Mouse (Mus musculus) ES-E14 (cell line): ENCODE measurements around the gene Tmem262. TPM values are rescaled to one million over a fixed set of nuclear protein-coding genes. Genes with fewer than 3 reads are reported as not detected.

Experiments used
- DNase-seq: peaks from one replicate; pipeline ENCODE4 v3.0.0-alpha.2; 2013; ENCODE audit warnings: low read depth, low spot score
- H3K27ac ChIP-seq: 2 replicates; pipeline ENCODE4 v1.5.1; 2012; ENCODE audit warnings: low read depth, mild to moderate bottlenecking, low read length, moderate library complexity, mixed read lengths; ENCODE audit not compliant: poor library complexity, insufficient read depth, severe bottlenecking
- H3K36me3 ChIP-seq: 2 replicates; pipeline ENCODE4 v1.6.1; 2012; ENCODE audit warnings: mild to moderate bottlenecking, low read length, moderate library complexity, mixed read lengths; ENCODE audit not compliant: control insufficient read depth, poor library complexity, insufficient read depth, severe bottlenecking
- H3K4me1 ChIP-seq, 2 experiments: fragments of 150-350 bp in 1 of 2; sonication (generic) in 1 of 2; 2 replicates each; pipeline ENCODE4 v1.6.1; 2012; ENCODE audit warnings: low read length in 2 of 2, mild to moderate bottlenecking in 1 of 2, mixed read lengths in 1 of 2; ENCODE audit not compliant: control insufficient read depth in 2 of 2, insufficient read depth in 2 of 2, poor library complexity in 1 of 2
- H3K4me3 ChIP-seq, 2 experiments: fragments of 150-350 bp in 1 of 2; sonication (generic) in 1 of 2; 2 replicates each; pipeline ENCODE4 v1.5.1; 2012; ENCODE audit warnings: low read length in 2 of 2, low read depth in 1 of 2, mild to moderate bottlenecking in 1 of 2, mixed read lengths in 1 of 2; ENCODE audit not compliant: insufficient read depth in 1 of 2, poor library complexity in 1 of 2, severe bottlenecking in 1 of 2
- H3K9ac ChIP-seq: 2 replicates; pipeline ENCODE4 v1.6.1; 2012; ENCODE audit warnings: low read depth, mild to moderate bottlenecking, low read length, mixed read lengths; ENCODE audit not compliant: poor library complexity, insufficient read depth, severe bottlenecking
- H3K9me3 ChIP-seq: fragments of 150-350 bp; sonication (generic); 2 replicates; pipeline ENCODE4 v1.6.1; 2012; ENCODE audit warnings: low read depth, mild to moderate bottlenecking, low read length; ENCODE audit not compliant: control insufficient read depth, insufficient read depth
- CHD2 ChIP-seq: IDR thresholded peaks from 2 replicates; pipeline ENCODE4 v1.6.1; 2014; ENCODE audit warnings: mild to moderate bottlenecking, low read depth, low read length, inconsistent platforms
- HCFC1 ChIP-seq: IDR thresholded peaks from 2 replicates; pipeline ENCODE4 v1.6.1; 2012; ENCODE audit warnings: low read length, inconsistent platforms, borderline replicate concordance; ENCODE audit not compliant: insufficient read depth
- MAFK ChIP-seq: IDR thresholded peaks from 2 replicates; pipeline ENCODE4 v1.6.1; 2014; ENCODE audit warnings: mild to moderate bottlenecking, low read depth, low read length, inconsistent platforms; ENCODE audit not compliant: insufficient read depth
- ZC3H11A ChIP-seq: IDR thresholded peaks from 2 replicates; pipeline ENCODE4 v1.6.1; 2012; ENCODE audit warnings: low read depth, mild to moderate bottlenecking, inconsistent platforms, low read length, borderline replicate concordance
- ZNF384 ChIP-seq: IDR thresholded peaks from 2 replicates; pipeline ENCODE4 v1.6.1; 2012; ENCODE audit warnings: low read depth, low read length, inconsistent platforms
- in situ Hi-C, 2 experiments: fragments of 600-800 bp; cut with MboI; formaldehyde crosslinking; loops; one replicate each; pipeline ENCODE4 v1.15.1; 2025; ENCODE audit warnings: low sequenced_read_pairs in 2 of 2, inconsistent platforms in 1 of 2; ENCODE audit not compliant: unreplicated experiment in 2 of 2
- total RNA-seq: library from RNA; depleted of rRNA; stranded (reverse); fragments of 300-350 nt; gene quantifications from 2 replicates; pipeline ENCODE4 v1.2.3, GENCODE M21; 2012

The Tmem262 gene
- total RNA-seq, 1 experiment: not detected

GRCm38 (mm10) chr19:6105586-6105985 lies 25.8 kb downstream of the Tmem262 start, which contains the start of gene Naaladl1:
Naaladl1 (plus strand) TSS chr19:6105782.
- peak within 1 kb of the TSS; percentile 17; the same call in 1 of the 2 replicates for H3K9ac ChIP-seq
- H3K27ac ChIP-seq: no peak within 1 kb of the TSS
- H3K4me3 ChIP-seq: no peak within 1 kb of the TSS
- peaks cover 0 to 11% of the 10 kb centered on the region in 2 experiments; a peak in 2 of 4 replicates for H3K4me1 ChIP-seq
- peaks cover 4% of the 10 kb centered on the region; the same call in 1 of the 2 replicates for H3K36me3 ChIP-seq
- no peak for DNase-seq
- TF ChIP-seq MAFK: no peak
- TF ChIP-seq CHD2: no peak
- no peak for TF ChIP-seq HCFC1
- no peak for TF ChIP-seq ZC3H11A
- no peak for TF ChIP-seq ZNF384
- in situ Hi-C loops: no loop called here
- H3K9me3 ChIP-seq: no peaks in the 10 kb centered on the region

GRCm38 (mm10) chr19:6113116-6113515 lies 33.3 kb downstream of the Tmem262 start:
- TF ChIP-seq HCFC1 (no peak), MAFK (no peak), ZNF384 (no peak), ZC3H11A (no peak), CHD2 (no peak)
- in situ Hi-C loops: no loop called here
- no peak overlapping the region for H3K4me3 ChIP-seq
- H3K9me3 ChIP-seq: no peaks in the 10 kb centered on the region
- H3K4me1 ChIP-seq: peaks cover 0 to 3% of the 10 kb centered on the region in 2 experiments; a peak in 1 of 4 replicates
- H3K9ac ChIP-seq: no peak overlapping the region
- DNase-seq: no peak
- H3K27ac ChIP-seq: no peak overlapping the region
- peaks cover 18% of the 10 kb centered on the region for H3K36me3 ChIP-seq

GRCm38 (mm10) chr19:6116113-6116850 lies 36.4 kb downstream of the Tmem262 start:
- Histone ChIP-seq H3K4me3 (no peak overlapping the region), H3K27ac (no peak overlapping the region), H3K36me3 (peaks cover 18% of the 10 kb centered on the region), H3K4me1 (peaks cover 2 to 8% of the 10 kb centered on the region in 2 experiments; a peak in 1 of 4 replicates), H3K9ac (peak overlapping the region; percentile 6; the same call in 1 of the 2 replicates), H3K9me3 (no peaks in the 10 kb centered on the region)
- TF ChIP-seq HCFC1 (no peak), ZC3H11A (no peak), CHD2 (no peak), MAFK (no peak), ZNF384 (no peak)
- DNase-seq: no peak
- in situ Hi-C loops: no loop called here

GRCm38 (mm10) chr19:6117346-6117985 lies 37.6 kb downstream of the Tmem262 start:
- H3K9me3 ChIP-seq: no peaks in the 10 kb centered on the region
- no peak for DNase-seq
- peak overlapping the region; percentile 75 for H3K27ac ChIP-seq
- H3K4me3 ChIP-seq: peak overlapping the region; percentile 86 to 96
- H3K36me3 ChIP-seq: peaks cover 18% of the 10 kb centered on the region
- in situ Hi-C loops: no loop called here
- no peak for TF ChIP-seq HCFC1
- TF ChIP-seq ZC3H11A: no peak
- TF ChIP-seq MAFK: no peak
- TF ChIP-seq CHD2: no peak
- TF ChIP-seq ZNF384: no peak
- H3K4me1 ChIP-seq: peaks cover 2 to 17% of the 10 kb centered on the region in 2 experiments; a peak in 1 of 4 replicates
- peak overlapping the region; percentile 92 for H3K9ac ChIP-seq
